Mouse (Mus musculus) ZHBTc4 (cell line): ENCODE results near the gene Atp6v1e1.
"Not testable (repeated sequence)": the region's sequence is repeated elsewhere in the genome, so short reads cannot be mapped to it uniquely, and the experiment has no call there.

Source experiments
- DNase-seq: peaks from one replicate; pipeline ENCODE4 v3.0.0-alpha.2; 2011; ENCODE audit warnings: low read depth, low spot score

The Atp6v1e1 gene

DNA sequence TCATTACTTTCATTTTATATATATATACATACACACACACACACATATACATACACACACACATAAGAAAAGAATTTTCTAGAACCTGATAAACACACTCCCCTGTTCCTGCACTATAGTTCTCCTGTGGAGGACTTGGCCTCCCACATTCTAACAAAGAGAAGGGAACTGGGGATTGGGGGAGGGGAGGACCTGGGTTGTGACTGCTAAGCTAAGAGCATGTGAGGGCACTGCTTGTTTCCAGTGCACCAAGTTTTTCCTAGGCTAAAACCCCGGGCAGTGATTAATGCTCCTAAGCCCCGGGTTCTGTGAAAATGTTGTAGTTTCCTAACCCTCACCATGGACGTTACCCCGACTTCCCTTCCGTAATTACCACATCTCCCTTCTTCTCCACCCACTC lies 2.4 kb downstream of the Atp6v1e1 start:
- no peak for DNase-seq

DNA sequence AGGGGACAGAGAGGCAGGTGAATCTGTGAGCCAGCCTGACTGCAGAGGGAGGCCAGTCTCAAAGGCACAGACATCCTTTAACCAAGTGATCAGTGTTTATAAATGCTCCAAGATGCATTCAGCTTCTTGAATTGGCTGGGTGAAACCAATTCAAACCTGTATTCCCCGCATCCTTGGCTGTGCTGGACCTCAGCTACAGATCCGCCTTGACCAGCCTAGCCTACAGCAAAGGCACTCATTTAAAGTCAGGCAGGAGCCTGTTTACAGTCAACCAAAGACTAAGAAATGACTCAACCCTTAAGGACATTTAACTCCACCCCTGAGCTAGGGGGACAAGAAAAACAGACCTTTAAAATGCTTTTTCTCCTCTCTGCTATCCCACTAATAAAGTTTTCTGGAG lies 3.3 kb downstream of the Atp6v1e1 start:
- peak; percentile 22 for DNase-seq

DNA sequence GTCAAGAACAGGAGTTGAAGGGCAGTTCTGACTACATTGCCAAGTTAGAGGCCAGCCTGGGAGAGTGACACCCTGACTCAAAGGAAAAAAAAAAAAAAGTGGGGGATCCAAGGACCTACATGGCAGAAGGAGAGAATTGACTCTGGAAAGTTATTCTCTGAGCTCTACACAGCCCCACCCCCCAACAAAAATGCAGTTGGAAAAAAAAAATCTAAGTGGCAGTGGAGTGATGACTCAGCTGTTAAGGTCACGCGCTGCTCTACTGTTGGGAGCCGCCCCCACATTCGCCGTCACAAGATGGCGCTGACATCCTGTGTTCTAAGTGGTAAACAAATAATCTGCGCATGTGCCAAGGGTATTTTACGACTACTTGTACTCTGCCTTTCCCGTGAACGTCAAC lies 10.6 kb downstream of the Atp6v1e1 start:
- DNase-seq, result not testable (repeated sequence)

DNA sequence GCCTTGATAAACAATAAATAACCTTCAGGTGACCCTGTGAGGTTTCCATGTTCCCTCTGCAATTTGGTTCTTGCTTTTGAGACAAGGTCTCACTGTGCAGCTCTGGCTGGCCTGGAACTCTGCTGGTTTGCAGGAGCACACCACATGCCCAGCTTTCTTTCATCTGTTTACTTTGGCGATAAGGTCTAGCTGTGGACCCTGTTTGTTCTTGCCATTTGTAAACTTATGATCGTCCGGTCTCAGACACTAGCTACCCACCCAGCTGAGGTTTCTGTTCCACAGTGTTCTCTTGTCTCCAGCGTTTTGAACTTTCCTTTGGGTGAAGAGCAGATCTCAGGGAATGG lies 14.9 kb downstream of the Atp6v1e1 start:
- no peak for DNase-seq

DNA sequence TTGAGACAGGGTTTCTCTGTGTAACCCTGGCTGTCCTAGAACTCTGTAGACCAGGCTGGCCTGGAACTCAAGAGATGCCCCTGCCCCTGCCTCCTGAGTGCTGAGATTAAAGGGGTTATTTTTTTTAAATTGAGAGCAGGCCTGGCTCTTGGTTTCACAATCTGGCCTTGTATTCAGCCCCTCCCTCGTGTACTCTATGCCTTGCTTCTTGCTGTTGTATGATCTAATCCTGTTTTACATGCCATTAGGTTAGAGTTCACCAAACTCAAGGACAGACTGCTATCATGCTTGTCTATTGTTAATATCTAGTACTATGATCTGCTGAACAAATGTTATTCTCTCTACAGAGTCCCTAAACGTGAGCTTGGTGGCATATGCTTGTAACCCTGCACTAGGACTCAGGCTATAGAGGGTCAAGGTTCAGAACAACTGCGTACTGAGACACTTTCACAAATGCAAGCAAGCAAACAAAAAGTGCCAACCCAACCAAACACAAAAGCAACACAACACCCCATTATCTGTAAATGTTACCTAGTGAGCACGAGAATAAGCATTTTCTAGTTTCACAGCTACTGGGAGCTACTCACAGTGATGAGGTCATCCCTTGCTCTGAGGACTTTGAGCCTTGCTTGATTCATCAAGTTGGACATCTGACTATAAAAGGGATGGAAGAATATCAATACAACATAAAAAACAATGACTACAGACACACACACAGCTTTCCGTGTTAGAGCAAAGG lies 15.4 kb downstream of the Atp6v1e1 start:
- DNase-seq, result no peak

DNA sequence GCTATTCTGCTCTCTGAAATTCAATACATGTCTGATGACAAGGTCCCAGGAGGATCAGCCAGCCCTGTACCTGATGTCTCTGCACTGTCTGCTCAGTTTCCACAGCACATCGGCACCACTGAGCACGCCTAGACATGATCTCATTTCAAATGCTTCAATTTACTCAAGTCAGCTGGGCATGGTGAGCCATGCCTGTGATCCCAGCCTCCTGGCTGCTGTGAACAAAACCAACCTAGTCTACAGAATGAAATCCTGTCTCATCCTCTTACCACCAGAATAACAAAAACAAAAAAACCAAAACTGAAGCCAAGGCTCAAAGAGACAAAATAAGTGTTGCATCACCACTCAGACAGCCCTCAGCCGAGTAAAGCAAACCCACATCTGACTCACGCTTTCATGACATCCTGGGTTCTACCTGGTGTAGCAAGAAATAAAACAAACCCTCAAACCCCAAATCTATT lies 23.0 kb downstream of the Atp6v1e1 start:
- DNase-seq, result no peak

DNA sequence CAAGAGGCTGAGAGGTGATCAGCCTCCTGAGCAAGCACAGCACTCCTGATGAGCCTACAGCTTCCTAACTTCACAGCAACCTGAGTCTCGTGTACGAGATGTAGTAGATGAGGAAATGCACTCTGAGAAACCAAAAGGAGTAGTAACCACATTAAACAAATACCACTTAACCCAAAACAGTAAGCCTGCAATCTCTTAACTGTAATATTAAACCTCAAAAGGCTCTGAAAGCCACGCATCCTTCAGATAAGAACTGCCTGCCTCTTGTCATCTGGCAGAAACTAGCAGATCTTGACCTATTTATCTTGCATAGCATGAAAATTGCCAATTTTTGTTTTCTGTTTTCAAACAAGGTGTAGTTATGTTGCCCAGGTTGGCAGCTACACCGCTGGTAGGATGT lies 23.7 kb downstream of the Atp6v1e1 start:
- no peak for DNase-seq

DNA sequence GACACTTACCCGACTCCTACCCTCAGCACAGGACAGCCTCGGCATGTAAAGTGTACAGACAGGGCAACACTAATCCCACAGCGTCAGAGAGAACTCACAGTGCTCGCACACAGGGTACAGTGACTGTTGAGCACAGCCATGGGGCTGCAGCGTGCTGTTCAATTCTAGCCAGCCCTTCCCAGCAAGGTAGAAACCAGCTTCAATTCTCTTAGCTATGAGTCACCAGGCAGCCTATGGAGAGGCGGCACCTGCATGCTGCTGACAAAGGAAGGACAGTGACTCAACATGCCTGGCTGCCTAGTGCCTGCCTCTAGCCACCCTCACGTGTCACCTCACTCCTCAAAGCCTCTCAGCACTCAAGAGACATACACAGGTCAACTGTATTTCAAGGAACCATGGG lies 24.6 kb downstream of the Atp6v1e1 start:
- no peak for DNase-seq

DNA sequence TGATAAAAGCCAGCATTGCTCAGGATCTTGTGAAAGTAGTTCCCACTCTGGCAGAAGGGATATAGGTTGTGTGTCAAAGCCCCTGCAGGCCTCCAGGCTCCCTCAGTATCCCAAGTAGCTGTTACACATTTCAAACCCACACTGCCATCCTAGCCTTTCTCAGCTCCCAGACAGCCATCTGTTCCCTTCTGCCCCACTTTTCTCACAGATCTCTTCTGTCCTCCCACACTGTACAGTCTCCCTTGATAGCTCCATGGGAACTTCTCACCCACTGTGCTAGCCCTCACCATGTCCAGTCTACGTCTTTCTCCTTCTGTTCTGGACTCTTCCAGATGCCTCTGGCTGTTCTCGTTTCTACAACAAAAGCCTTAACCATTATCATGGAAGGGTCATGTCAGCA lies 26.5 kb downstream of the Atp6v1e1 start:
- no peak for DNase-seq

DNA sequence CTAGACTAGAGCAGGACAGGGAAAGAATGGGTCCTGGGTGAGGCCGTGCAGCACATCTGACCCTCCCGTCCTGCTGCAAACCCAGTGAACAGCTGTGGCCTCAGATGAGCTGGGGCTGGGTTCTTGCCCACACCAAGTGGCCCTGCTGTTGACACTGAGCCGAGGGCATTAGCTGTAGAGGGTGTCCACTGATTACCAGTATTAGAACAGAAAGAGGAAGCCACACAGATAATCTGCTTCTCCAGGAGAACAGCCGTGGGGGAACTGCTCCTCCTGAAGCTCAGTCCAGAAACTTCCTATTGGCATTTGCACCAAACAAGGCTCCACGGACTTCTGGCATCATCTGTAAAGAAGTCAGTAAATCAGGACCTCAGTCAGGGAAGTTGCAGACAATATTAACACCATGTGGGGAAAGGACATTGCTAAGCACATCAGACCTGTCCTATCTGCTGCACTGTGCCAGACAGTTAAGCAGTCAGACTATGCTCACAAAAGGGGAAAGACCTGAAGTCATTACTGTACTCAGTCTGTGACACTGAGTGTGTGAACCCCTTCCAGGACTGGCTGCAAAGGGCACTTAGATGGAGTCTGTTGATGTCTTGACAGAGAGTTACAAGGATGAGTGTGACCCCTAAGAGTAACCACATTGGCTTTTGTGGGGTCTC lies 27.0 kb downstream of the Atp6v1e1 start:
- DNase-seq, result no peak

DNA sequence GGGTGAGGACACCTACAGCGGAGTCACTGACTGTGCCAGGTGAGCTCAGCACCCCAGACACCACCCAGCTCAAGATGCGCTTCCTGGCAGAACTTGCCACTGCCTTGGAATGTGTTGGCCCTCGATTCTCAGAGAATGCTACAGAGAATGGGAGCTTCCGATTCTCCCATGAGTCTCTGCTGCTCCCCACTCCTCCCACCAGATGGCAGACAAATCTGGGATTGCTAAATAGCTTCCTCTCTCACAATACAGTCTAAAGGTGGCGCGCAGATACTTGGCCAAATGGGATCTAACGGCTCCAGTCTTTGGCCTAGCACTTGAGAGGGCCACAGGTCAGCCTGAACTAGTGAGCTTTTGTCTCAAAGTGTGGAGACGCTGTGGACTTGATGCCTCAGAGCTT lies 29.6 kb downstream of the Atp6v1e1 start:
- peak; percentile 61 for DNase-seq

DNA sequence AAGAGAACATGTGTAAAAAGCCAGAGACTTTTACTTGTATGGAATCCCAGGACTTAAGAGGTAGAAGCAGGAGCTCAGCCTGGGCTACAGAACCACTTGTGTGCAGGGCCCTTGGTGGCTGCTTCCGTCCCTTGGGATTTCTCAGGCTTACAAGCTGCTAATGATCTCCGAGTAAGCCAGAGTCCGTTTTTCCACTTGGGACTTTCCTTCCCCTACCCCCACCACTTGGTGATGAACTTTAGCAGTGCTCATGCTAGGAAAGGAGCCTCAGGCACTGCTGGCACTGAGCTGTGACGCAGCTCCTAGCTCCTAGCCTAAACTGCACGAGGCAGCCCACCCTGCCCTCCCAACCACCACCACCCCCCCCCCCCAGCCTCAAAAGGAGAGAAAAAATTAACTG lies 31.9 kb downstream of the Atp6v1e1 start:
- no peak for DNase-seq

DNA sequence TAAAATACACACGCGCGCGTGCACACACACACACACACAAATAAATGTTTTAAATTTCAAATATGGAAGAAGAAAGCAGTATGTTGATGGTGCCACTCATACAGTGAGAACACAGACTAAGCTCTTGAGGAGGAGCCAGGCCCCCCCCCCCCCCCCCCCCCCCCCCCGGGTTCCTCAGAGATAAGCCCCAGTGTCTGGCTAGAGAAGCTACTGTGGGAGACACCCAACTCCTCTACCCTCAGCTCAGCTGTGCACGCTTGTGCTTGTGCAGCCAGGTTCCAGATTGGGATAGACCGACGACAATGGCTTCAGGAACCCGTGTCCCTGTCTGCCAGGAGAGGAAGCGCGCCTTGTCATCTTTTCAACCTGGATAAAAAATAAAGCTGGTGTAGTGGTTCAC lies 32.4 kb downstream of the Atp6v1e1 start:
- DNase-seq, result peak; percentile 43

DNA sequence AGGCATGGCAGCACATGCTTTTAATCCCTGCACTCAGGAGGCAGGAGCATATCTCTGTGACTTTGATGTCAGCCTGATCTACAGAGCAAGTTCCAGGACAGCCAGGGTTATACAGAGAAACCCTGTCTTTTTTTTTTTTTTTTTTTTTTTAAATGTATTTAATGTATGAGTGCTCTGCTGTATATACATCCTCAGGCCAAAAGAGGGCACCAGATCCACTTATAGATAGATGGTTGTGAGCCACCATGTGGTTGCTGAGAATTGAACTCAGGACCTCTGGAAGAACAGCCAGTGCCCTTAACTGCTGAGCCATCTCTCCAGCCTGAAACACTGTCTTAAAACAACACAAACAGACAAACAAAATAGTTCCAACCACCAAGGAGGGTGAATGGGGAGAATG lies 33.7 kb downstream of the Atp6v1e1 start:
- peak; percentile 55 for DNase-seq

DNA sequence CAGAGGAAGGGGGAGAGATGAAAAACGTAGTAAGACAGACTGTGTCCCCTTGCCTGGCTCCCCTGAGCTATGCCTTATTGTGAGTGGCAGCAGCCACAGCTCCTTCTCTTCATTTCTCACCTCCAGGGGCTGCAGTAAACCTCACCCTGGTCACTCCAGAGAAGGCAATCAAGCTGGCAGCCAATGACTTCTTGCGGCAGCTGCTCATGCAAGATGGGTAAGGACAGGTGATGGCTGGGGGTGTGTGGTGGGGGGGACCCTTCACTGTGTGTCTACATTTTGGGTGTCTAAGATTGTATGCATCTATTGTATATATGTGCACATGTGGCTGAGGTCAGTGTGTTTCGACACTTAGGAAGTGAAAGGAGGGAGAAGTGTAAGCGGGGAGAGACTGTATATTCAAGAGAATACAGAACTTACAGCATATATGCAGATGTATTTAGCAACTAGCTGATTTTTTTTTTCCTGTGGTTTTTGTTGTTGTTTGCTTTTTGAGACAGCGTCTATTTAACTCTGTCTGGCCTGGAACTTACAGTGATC lies 34.5 kb downstream of the Atp6v1e1 start:
- no peak for DNase-seq

DNA sequence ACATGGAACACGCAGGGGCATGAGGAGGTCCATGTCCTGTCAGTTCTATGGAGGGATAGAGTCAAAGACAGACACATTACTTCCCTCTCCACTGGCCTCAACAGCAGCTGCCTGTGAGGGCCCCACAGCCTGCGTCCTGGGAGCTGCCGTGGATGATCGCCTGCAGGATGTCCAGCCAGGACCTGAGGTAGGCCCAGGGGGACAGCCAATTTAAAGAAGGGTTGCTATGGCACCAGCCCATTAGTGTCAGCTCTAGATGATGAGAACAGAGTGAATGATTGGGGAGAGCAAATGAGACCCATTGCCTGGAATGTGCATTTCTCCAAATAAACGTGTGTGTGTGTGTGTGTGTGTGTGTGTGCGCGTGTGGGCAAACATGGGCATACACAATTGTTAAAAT lies 38.2 kb downstream of the Atp6v1e1 start:
- no peak for DNase-seq

DNA sequence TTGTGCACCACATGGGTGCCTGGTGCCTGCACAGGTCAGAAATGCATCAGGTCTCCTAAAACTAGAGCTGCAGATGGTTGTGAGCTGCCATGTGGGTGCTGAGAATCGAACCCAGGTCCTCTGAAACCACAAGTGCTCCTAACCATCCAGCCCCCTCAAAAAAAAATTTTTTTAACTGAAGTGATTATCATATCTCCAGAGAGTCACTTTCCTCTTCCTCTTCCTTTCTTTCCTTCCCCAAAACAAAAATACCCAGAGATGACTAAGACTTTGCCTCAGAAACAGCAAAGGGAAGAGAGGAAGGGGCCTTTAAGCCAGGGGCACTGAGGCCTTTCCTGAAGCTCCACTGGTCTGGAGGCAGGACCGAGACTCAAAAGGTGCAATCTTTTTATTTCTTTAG lies 39.6 kb downstream of the Atp6v1e1 start:
- no peak for DNase-seq

DNA sequence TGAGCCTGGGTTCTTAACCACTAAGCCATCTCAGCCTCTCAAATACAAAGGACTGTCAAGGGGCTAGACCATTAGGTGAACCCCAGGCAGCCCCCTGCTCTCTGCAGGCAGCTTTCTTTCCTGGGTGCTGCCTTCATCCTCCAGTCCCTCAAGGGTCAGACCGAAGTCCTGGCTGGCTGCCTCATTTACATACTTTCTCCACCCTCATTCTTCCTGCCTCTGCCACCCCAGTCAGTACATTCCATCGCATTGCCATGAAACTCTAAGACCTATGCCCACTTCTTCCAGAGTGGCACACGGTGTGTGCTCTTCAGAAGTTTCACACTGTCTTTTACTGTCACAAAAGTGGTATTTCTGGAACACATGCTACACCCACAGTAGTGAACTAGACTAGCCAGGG lies 44.4 kb downstream of the Atp6v1e1 start:
- DNase-seq, result no peak

DNA sequence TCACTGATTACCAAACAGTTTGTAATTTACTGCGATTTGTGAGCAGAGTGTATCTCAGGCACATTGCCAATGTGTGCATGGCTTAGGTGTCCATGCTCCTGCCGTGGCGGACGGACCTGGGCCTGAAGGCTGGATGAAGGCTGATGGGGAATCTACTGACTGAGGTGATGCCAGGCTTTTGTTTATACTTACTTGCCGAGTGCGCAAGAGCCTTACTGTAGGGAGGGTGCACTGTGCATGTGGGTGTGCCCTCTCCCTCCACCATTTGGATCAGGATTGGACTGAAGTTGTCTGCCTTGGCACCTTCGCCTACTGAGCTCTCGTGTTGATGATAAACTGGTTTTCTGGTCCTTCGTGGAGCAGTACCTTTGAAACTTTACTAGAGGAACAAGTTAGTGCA lies 45.1 kb downstream of the Atp6v1e1 start:
- DNase-seq, result no peak

DNA sequence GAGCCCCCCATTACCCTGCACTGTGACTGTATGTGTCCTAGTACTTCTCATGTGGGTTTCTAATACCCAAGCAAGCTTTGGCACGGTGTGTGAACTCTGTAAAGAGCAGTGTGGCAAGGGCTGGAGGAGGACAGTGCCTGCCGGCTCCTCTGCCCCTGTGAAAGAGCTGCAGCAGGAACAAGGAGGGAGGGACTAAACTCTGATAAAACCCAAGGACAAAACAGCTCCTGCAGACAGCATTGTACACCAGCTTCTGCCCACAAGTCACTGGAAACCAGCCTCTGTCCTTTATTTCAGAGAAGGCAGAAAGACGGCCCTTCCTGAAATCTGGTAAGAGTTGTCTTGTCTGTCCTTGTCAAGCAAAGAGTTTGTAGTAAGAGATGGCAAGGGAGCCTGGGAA lies 46.3 kb downstream of the Atp6v1e1 start:
- DNase-seq, result no peak

DNA sequence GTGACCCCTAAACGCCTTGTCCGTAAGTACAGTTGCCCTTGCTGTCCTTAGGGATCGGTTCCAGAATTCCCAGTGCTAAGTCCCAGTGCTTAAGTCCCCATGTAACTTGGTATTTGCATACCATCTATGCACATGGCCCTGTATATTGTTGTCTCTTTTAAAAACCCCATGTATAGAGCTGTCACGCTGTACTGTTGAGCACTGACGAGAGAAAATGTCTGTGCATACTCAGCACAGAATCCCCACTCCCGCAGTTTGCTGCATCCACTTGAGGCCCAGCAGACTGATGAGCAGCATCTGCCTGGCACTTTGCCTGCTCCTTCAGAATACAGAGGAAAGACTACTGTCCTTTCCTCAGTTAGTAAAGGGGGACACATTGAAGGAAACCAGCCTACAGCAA lies 48.8 kb downstream of the Atp6v1e1 start:
- DNase-seq, result no peak

DNA sequence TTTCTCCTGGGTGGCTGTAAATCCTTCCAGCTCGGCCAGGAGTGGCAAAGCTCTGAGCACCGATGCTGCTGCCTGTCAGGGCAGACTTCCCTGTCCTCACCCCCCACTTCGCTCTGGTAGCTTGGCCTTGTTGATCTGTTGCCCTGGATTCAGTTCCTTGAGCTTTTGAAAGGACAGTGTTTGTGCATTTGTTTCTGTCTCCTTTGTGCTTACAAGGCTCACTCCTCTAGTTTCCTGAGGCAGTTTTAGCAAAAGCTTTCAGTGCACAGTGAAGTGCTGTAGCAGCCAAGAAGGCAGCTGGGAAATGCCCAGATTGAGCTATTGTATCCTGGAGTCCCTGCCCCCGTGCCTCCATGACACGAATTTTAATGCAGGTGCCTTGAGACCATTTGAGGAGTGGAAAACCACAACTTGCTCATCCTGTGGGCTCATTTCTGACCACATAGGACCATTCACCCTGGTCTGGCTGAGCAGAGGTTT lies 49.4 kb downstream of the Atp6v1e1 start, which contains the start of gene Slc25a18:
Gene Slc25a18 (plus strand): TSS at position 430 of the 480 bp plus-strand sequence.
- no peak for DNase-seq

DNA sequence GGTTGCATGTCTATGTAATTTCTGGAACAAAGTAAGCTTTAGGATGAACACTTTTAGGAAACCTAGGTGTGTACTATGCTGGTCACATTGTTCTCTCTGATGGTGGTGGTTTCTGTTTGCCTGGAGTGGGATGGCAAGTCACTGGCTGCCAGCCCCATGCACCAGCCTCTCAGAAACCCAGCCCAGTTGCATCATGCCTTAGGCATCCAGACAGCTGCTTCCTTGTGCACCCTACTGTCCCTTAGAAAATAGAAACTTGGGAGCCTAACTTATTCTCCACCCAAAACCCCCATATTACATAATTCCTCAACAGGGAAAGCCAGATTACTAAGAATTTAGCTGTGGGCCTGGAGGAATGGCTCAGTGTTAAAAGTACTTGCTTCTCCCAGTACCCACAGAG lies 50.6 kb downstream of the Atp6v1e1 start:
- DNase-seq, result no peak
